Mouse (Mus musculus) mouse embryonic stem cell (cell line): ENCODE results near the gene Msrb3.

Source experiments
- in situ Hi-C, 2 experiments: fragments of 300-500 bp; cut with MboI; formaldehyde crosslinking; loops; 1 replicate in 1 of 2; 3 replicates in 1 of 2; pipeline ENCODE4 v1.14.3; 2019 to 2020; ENCODE audit warnings: low sequenced_read_pairs in 2 of 2, low pct_unique_long_range_greater_than_20kb in 1 of 2, mixed read lengths in 1 of 2; ENCODE audit not compliant: unreplicated experiment in 1 of 2

Msrb3 gene

DNA sequence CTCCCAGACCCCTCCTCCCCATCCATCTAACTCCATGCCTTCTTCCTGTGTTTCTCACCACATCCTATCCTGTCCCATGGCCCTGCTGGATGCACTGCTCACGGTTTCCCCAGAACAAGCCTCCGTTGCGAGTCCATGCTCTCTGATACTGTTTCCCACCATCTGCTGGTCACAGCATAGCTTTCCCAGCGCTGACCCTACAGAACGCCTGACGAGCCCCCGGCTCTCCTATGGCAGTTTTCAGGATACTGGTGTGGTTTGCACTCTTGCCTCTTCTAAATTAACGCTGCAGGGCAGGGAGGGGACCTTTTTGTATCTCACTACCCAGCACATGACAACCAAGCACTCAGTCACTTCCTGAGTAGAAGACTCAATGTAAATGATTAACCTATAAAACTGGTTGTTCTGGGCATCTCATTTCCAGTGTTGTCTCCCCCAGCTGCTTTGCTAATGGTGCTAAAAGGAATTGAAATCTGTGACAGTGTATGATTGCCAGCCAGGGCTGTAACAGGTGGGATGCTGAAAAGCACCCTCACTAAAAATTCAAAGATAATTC is 25.2 kb downstream of the Msrb3 start:
- in situ Hi-C loops = loop anchor here (10.0 to 25.0 kb wide), 4 partner anchors 289 to 636 kb away; partner anchors contain the start of gene Llph (in 2 of the 2)

DNA sequence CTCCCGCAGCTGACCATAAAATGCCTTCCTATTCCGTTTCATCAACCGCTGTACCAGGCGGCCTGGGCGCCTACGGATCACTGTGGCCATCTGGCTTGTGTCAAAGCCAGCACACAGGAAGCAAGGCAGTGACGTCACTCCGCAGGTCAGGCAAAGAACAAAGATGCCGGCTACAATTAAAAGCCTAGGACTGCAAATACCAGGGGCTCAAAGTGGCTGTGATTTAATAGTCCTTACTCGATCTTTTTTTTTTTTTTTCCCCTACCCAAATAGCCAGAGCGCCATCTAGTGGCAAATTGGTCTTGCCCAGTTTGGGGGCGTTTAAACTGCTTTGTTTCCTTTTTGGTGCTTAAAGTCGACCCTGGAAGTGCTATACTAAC is 26.4 kb downstream of the Msrb3 start:
- in situ Hi-C loops = loop anchor here (10.0 to 25.0 kb wide), 4 partner anchors 288 to 635 kb away; partner anchors contain the start of gene Llph (in 2 of the 2)

DNA sequence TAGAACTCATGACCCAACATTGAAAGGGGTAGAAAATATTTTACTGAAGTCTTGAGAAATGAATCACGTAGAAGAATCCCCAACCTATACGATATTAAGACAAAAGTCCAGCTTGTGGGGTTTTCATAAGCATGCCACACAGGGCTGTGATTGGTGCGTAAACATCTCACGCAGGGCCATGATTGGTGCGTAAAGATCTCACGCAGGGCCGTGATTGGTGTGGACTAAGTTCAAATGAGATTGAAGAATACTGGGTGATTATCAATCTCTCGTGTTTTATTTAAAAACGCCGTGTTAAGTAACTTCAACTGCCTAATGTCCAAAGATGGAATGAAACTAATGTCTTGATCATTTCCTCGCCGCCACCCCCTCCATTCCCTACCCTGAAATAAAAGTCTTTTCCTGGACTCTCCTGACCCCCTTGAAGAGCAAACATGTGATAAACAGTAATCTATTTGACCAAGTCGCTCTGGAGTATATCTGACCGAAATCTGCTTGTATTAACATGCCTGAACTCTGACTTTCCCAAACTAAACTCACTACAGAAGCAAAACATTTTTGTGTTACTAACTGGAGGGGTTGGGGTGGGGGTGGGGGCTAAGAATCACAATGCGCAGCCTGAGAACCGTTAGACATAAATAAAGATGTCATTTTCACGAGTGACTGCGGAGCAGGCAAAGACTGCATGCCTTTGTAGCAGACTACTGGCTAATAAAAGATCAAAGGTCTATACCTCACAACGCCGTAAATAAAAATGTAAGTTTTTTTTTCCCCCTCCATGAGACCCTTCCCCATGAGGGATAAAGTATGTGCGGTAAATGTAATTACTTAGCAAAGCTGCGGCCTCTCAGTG is 27.0 kb downstream of the Msrb3 start:
- in situ Hi-C loops = loop anchor here (10.0 to 25.0 kb wide), 4 partner anchors 287 to 635 kb away; partner anchors contain the start of gene Llph (in 2 of the 2)

DNA sequence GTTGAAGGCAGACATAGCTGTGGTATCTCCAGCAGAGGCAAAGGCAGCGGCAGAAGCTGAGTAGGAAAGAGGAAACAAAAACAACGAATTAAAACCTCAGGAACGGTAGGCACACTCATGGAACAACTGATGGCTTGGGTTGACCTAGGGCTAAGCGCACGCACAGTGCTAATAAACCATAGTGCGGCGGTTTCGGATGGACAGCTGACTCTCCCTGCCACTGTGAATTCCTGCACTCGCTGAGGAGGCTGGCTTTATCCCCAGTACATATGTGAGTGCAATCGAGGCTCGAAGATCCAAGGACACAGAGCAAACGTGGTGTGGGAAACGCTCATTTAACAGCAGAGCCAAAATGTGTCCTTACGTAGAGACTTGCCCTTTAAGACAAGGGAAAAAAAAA is 27.8 kb downstream of the Msrb3 start:
- in situ Hi-C loops = loop anchor here (10.0 to 25.0 kb wide), 4 partner anchors 286 to 634 kb away; partner anchors contain the start of gene Llph (in 2 of the 2)

DNA sequence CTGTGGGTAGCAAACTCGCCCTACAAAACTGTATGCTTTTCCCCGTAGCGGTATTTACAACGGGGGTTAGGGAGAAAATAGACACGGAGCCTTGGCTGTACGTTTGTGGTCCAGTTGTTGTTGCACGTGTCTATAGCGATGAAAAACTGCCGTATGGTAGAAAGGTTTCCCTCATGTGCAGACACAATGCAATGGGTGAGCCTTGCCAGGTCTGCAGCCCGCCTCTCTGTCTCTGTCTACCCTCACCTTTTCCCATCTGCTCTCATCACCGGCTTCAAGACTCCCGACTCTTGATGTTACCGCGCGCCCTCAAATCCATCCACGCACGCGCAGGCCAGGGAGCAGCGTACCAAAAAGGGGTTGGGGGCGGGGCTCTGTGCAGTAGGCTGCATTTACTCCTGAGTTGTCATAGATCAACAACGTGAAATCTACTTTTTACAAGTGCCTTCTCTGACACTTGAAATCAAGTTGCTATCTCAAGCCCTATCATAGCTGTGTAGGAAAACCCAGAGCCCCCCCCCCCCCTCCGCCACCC is 29.6 kb downstream of the Msrb3 start:
- in situ Hi-C loops = loop anchor here (25.0 kb wide), 3 partner anchors 307 to 632 kb away; partner anchors contain the start of gene Llph (in 2 of the 2)

DNA sequence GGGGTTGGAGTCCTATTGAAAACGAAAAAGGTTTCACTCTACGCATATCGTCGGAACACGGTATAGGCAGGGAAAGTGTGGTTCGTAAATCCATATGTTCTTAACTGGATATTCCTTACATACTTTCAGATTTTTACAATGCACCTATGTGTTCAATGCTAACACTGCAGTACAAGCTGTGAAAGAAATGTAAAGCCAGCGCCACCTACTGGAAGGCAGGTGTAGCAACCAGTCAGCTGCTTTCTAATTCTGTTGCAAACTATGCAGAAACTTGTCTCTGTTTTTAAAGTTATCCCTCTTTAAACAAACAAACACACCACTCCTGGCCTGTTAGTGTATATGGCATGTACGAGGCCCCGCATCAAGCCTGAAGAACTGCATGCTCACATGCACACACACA is 34.5 kb downstream of the Msrb3 start:
- in situ Hi-C loops = loop anchor here (25.0 kb wide), 3 partner anchors 302 to 627 kb away; partner anchors contain the start of gene Llph (in 2 of the 2)

DNA sequence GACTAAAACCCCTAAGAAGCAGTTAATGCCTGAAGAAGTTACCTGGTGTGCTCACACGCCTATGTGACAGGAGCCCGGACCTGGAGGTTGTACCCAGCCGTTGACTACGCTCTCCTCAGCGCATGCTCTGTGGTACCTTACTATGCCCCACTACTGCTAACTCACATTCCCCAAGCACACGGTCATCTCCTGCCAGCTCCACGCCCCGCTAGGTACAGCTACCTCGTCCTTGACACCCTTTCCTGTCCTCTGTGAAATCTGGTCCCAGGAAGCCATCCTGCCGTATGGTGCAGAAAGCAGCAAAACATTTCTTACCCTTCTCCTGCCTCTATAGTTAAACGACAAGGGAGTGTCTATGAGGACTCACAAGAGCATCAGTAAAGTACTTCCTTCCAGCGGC is 37.2 kb downstream of the Msrb3 start:
- in situ Hi-C loops = loop anchor here (25.0 kb wide), 3 partner anchors 299 to 624 kb away; partner anchors contain the start of gene Llph (in 2 of the 2)

DNA sequence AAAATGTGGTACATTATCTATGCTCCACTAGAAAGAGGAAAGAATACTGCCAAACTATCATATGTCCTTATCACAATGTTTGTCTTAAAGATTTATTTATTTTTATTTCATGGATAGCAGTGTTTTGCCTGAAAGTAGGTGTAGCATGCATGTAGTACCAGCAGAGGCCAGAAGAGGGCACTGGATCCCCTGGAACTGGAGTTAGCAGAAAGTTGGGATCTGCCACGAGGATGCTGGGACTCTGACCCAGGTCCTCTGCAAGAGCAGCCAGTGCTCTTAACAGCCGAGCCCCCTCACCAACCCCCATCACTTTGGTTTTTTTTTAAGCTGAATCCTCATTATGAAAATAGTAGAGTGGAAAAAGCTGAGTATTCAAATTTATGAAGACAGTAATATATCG is 37.7 kb downstream of the Msrb3 start:
- in situ Hi-C loops = loop anchor here (25.0 kb wide), 3 partner anchors 299 to 624 kb away; partner anchors contain the start of gene Llph (in 2 of the 2)

DNA sequence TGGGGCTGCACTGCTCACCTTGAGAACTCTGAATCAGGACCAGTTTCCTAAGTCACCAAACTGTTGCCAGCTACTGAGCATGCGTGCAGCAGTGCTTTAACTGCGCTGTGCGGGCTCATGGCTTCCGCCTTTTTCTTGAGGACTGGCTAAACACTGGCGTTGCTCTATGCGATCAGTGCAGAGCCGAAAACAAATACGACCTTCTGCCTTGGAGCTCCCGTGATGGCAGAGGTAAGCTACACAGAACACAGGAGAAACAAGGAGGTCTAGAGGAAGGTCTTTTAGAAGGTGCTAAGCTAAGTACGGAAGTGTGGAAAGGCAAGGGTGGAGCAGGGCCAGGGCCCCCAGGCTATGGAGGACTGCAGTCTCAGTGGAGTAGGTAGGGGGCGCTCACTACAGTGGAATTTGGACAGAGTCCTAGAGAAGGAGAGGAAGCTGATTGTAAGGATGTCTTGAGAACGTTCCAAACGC is 41.3 kb downstream of the Msrb3 start:
- in situ Hi-C loops = loop anchor here (25.0 kb wide), 3 partner anchors 295 to 620 kb away; partner anchors contain the start of gene Llph (in 2 of the 2)

DNA sequence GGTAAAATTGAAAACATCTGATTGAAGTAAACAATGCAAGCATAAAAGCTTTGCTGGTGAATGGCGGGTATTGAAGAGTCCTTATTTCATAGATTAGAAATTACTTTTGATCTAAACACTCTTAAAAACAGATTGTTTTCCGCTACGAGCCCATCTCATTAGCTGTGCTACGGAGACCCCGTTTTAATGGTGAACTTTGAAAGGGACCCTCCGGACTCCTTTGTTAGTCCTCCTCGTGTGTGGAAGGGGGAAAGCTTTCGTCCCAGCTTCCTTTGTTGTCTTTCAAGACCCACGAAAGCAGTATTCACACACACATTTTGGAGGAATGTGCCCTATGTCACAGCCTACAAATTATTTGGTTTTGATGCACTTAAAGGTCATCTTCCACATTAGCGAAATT is 44.6 kb downstream of the Msrb3 start:
- in situ Hi-C loops = loop anchor here (25.0 kb wide), 3 partner anchors 292 to 617 kb away; partner anchors contain the start of gene Llph (in 2 of the 2)

DNA sequence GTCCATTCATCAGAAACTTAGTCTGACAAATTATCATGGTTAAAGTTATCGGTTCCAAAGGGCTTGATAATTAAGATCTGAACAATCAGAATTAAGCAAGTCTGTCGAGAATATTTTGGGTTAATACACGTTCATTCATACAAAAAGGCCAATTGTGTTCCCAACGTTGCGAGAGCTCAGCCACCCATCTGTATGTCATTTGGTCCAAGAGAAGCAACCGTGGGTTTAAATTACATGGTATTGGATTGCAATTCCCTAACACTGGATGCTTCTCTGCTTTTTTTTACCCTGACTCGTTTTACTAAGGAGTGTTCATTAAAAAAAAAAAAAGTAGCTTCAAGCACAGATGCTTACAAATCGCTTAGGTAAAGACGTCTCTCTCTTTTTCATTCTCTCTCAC is 45.1 kb downstream of the Msrb3 start:
- in situ Hi-C loops = loop anchor here (25.0 kb wide), 3 partner anchors 292 to 617 kb away; partner anchors contain the start of gene Llph (in 2 of the 2)

DNA sequence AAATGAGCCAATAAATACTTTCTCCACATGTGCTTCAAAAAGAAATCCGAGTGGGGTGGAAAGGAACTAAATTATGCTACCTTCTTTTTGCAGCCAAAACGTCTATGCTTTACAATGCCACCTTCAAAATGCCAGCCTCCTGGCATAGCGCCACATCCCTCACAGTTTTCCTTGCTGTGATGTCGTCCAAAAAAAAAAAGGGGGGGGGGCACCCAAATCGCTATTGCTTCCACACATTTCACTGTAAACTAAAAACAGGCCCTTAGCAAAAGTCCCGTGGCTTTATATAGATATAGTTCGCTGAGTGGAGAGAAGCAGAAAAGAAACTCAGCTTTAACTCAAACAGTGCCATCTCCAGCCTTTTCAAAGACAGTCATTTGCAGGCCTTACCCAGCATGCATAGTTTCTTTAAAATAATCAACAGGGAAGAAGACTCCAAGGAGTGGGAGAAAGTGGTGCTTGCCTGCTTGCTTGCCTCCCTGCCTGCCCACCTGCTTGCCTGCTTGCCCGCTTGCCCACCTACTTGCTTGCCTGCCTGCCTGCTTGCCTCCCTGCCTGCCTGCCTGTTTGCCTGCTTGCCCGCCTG is 47.6 kb downstream of the Msrb3 start:
- in situ Hi-C loops = loop anchor here (25.0 kb wide), 3 partner anchors 289 to 614 kb away; partner anchors contain the start of gene Llph (in 2 of the 2)

DNA sequence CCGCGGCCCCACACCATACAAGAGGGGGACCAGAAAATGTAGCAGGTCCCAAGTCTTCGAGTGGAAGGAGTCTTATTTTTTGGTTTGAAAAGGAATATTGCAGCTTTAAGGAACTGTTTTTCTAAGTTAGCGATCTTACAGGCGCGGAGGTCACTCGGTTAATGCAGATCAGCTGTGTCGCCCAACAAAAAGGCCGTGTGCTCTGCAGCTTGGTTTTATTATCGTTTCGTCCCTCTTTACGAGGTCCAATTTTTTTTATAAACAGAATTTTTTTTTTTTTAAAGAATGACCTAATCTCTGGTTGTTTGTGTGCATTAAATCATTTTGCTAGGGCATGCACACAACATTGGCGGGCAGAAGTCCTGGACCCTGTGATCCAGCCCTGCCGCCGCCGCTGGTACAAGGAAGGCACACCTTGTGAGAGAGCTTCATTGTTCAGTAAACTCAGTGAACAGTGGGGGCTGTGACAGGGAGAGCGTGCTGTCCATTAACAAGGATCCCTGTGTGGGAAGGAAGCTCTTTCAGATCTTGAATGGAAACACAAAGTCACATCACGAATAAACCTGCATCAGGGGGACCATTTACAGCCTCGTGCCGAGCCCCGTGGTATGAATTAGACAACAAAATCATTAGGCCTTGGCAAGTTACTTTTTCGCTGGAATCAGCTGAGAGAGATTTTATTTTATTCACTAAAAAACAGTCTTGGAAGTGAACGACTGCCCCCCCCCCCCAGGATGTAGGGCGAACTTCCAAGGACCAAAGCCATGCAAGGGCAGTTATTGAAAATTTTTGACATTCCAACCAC is 48.3 kb downstream of the Msrb3 start:
- in situ Hi-C loops = loop anchor here (25.0 kb wide), 3 partner anchors 288 to 613 kb away; partner anchors contain the start of gene Llph (in 2 of the 2)

DNA sequence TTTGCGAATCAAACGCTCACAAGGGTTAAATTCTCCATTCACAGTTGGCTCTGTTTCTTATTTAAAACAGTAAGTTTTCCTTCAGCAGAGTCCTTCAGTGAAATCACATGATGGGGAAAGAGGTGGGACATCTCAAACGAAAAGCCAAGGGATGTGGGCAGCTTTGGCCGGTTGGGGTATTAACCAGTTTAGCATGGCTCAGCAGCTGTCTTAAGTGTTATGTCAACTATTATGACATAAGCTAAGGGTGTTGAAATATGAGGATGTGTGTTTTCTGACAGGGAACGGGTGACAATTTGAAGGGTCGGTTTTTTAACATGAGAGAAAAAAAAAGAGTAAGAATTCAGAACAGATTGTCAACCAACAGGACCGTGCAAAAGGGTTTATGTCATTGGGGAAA is 50.2 kb downstream of the Msrb3 start:
- in situ Hi-C loops = no loop called here

DNA sequence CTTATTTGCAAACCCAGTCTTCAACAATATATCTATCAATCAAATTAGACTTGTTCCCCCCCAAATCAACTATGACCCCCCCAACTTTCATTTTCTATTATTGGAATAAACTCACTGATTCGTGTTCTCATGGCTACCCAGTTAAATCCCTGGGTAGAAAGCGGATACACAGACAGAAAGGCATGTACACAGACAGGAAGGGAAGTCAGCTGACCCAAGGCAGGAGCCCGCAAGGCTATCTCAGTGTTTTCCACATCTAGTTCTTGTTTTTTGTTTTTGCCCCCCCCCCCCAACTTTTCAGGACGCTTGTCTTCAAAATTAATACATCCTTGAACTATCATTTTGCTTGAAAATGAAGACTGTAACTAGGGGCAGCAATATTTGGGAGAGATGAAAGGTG is 51.1 kb downstream of the Msrb3 start:
- in situ Hi-C loops = no loop called here

DNA sequence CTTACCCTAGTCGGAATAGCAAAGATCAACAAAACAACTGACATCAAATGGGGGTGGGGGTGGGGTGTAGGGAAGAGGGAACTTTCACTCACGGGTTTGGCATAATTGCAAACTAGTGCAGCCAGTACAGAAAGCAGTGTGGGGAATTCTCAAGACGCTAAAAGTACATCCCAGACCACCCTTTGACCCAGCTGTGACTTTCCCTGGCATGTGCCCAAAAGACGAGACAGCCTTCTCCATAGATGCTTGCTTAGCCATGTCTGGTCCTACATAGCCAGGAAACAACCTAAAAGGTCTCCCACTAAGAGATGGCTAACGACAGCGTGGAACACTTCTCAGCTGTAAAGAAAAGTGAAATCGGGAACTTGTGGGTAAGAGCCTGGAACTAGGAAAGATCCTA is 58.9 kb downstream of the Msrb3 start:
- in situ Hi-C loops = no loop called here

DNA sequence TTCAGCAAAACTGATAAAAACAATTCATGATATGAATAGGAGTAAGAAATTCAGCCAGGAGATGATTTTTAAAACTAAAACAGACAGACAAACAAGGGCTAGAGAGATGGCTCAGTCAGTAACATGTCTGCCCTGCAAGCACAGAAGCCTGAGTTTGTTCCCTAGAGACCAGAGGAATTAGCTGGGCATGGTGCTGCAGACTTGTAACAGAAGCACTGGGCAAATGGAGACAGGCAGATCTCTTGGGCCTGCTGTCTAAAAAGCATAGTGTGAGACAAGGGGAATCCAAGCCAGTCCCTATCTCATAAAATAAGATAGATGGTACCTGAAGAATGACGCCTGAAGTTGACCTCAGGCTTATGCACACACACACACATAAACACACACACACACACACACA is 64.4 kb downstream of the Msrb3 start:
- in situ Hi-C loops = no loop called here
